Mouse (Mus musculus): ENCODE results near the gene Cnpy3.

Cnpy3 gene

GRCm38 (mm10) chr17:46694517-46695063, 57.4 kb downstream of the Cnpy3 start:
- Histone ChIP-seq H3K36me3 (ENCODE audit: insufficient read depth, low read length) (peaks cover 64% of the 10 kb centered on the region), H3K27me3 (ENCODE audit: insufficient read depth, low read length) (no peaks in the 10 kb centered on the region), H3K9me3 (ENCODE audit: low read length) (no peaks in the 10 kb centered on the region), H3K4me3 (replicated peaks; ENCODE audit: low read length) (no peak overlapping the region), H3K4me1 (replicated peaks; ENCODE audit: low read depth, low read length) (peaks cover 73% of the 10 kb centered on the region)
- TF ChIP-seq CTCF (conservative IDR thresholded peaks at IDR 0.05; ENCODE audit: low read length) (no peak), NANOG (IDR thresholded peaks at IDR 0.05; ENCODE audit: borderline replicate concordance, low read length) (peak; percentile 78; the same call in 1 of the 2 replicates)

- Histone ChIP-seq H3K4me1 (replicated peaks; ENCODE audit: low read depth, low read length) (peaks cover 67% of the 10 kb centered on the region), H3K9me3 (ENCODE audit: low read length) (no peaks in the 10 kb centered on the region), H3K4me3 (replicated peaks; ENCODE audit: low read length) (no peak overlapping the region), H3K27me3 (ENCODE audit: insufficient read depth, low read length) (no peaks in the 10 kb centered on the region), H3K36me3 (ENCODE audit: insufficient read depth, low read length) (peaks cover 72% of the 10 kb centered on the region)
- TF ChIP-seq NANOG (IDR thresholded peaks at IDR 0.05; ENCODE audit: borderline replicate concordance, low read length) (no peak), POU5F1 (IDR thresholded peaks at IDR 0.05; ENCODE audit: borderline replicate concordance, low read length) (no peak), CTCF (conservative IDR thresholded peaks at IDR 0.05; ENCODE audit: low read length) (no peak)
Observed at GRCm38 (mm10) chr17:46691390-46691789, 60.6 kb downstream of the Cnpy3 start.

- TF ChIP-seq CTCF (conservative IDR thresholded peaks at IDR 0.05; ENCODE audit: low read length) (no peak), POU5F1 (IDR thresholded peaks at IDR 0.05; ENCODE audit: borderline replicate concordance, low read length) (no peak), NANOG (IDR thresholded peaks at IDR 0.05; ENCODE audit: borderline replicate concordance, low read length) (no peak)
- no peaks in the 10 kb centered on the region for H3K9me3 ChIP-seq (ENCODE audit: low read length)
- peaks cover 64% of the 10 kb centered on the region for H3K4me1 ChIP-seq (replicated peaks; ENCODE audit: low read depth, low read length)
Observed at GRCm38 (mm10) chr17:46690665-46691064, 61.3 kb downstream of the Cnpy3 start.

GRCm38 (mm10) chr17:46685913-46686312, 66.1 kb downstream of the Cnpy3 start:
- Histone ChIP-seq H3K36me3 (ENCODE audit: insufficient read depth, low read length) (peaks cover 85% of the 10 kb centered on the region), H3K9me3 (ENCODE audit: low read length) (no peaks in the 10 kb centered on the region), H3K27me3 (ENCODE audit: insufficient read depth, low read length) (no peaks in the 10 kb centered on the region), H3K4me3 (replicated peaks; ENCODE audit: low read length) (no peak overlapping the region), H3K4me1 (replicated peaks; ENCODE audit: low read depth, low read length) (peaks cover 74% of the 10 kb centered on the region)
- no peak for TF ChIP-seq CTCF (conservative IDR thresholded peaks at IDR 0.05; ENCODE audit: low read length)
- TF ChIP-seq NANOG (IDR thresholded peaks at IDR 0.05; ENCODE audit: borderline replicate concordance, low read length), result no peak
- no peak for TF ChIP-seq POU5F1 (IDR thresholded peaks at IDR 0.05; ENCODE audit: borderline replicate concordance, low read length)

More at GRCm38 (mm10) chr17:46690665-46691064, 61.3 kb downstream of the Cnpy3 start:
- H3K27me3 ChIP-seq (ENCODE audit: insufficient read depth, low read length), result no peaks in the 10 kb centered on the region
- H3K4me3 ChIP-seq (replicated peaks; ENCODE audit: low read length), result no peak overlapping the region
- H3K36me3 ChIP-seq (ENCODE audit: insufficient read depth, low read length), result peaks cover 72% of the 10 kb centered on the region

All from E14TG2a.4 (cell line).